In the genomic region with DNA sequence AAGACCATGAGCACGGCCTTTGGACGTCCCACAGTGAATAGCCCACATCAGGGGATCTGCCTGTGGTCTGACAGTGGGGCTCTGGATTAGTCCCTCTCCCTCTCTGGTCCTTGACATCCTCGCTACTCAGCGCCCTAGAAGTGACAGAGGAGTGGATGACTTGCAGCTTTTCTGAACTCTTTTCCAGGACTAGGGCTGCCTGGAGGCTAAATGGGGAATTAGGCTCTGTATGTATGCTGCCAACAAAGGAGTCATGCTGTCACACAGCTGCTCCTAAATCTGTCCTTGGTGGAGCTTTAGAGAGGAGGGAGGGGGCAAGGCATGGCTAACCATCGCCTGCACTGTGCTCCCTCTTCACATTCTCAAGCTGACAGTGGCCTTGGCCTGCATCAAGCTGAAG, we compare ENCODE assay signal across 8 mouse cellular contexts. TPM values are rescaled to one million over a fixed set of nuclear protein-coding genes. Genes with fewer than 3 reads are reported as not detected.
A peak's percentile ranks its signal among the peaks of the same experiment; 100 is the strongest.
DNase-seq lines count a peak whose midpoint lies in the region; ATAC-seq and TF ChIP-seq lines count a peak whose summit lies in the region.

No protein-coding gene starts in this region.

- no peaks in the 10 kb centered on the region for H3K36me3 ChIP-seq in forebrain, embryonic 15.5 days
- H3K36me3 ChIP-seq in hindbrain, embryonic 16.5 days (ENCODE audit: control insufficient read depth, insufficient read depth, low read length), result no peaks in the 10 kb centered on the region

- peak; percentile 19 for DNase-seq in gastrocnemius, adult 2 months
- no peak for DNase-seq in gastrocnemius, adult 8-10 months (ENCODE audit: low spot score in 2 of 2)
- peak; percentile 43 for DNase-seq in adrenal gland, postnatal 14 days
- no peak for DNase-seq in thymus, postnatal 36 days
- DNase-seq in kidney, adult 11 months, result no peak
- no peak for DNase-seq in kidney, adult 18-20 months

- WGBS in forebrain, embryonic 15.5 days, result 11% methylated on average over 5 of the region's 5 CpGs
- WGBS in hindbrain, embryonic 16.5 days, result 29% methylated on average over 5 of the region's 5 CpGs

- H3K9me3 ChIP-seq in forebrain, embryonic 15.5 days, result no peaks in the 10 kb centered on the region
- H3K9me3 ChIP-seq in hindbrain, embryonic 16.5 days (ENCODE audit: control insufficient read depth, low read length), result no peaks in the 10 kb centered on the region

- intact Hi-C loops in gastrocnemius, adult 2 months (cut with DNase I), result no loop called here

- ATAC-seq in forebrain, embryonic 15.5 days (replicated peaks), result 0 out of 2 replicates have a peak, but pooled peaks have one; percentile 35
- ATAC-seq in hindbrain, embryonic 16.5 days, result peak; percentile 69

- no peak overlapping the region for H3K9ac ChIP-seq in forebrain, embryonic 15.5 days (replicated peaks)
- no peak overlapping the region for H3K9ac ChIP-seq in hindbrain, embryonic 16.5 days (ENCODE audit: low read depth, low read length)

- no peak overlapping the region for H3K4me3 ChIP-seq in gastrocnemius, adult 2 months
- no peak overlapping the region for H3K4me3 ChIP-seq in forebrain, embryonic 15.5 days
- H3K4me3 ChIP-seq in hindbrain, embryonic 16.5 days (ENCODE audit: low read length), result no peak overlapping the region

- H3K4me2 ChIP-seq in forebrain, embryonic 15.5 days (replicated peaks), result no peak overlapping the region
- H3K4me2 ChIP-seq in hindbrain, embryonic 16.5 days (ENCODE audit: low read length), result no peak overlapping the region

- peak overlapping the region; percentile 24 for H3K27ac ChIP-seq in gastrocnemius, adult 2 months
- H3K27ac ChIP-seq in forebrain, embryonic 15.5 days (replicated peaks), result no peak overlapping the region
- H3K27ac ChIP-seq in hindbrain, embryonic 16.5 days (ENCODE audit: low read depth, low read length), result no peak overlapping the region

- no peak for TF ChIP-seq CTCF in gastrocnemius, adult 2 months (IDR thresholded peaks at IDR 0.05)

- no peaks in the 10 kb centered on the region for H3K27me3 ChIP-seq in forebrain, embryonic 15.5 days
- H3K27me3 ChIP-seq in hindbrain, embryonic 16.5 days (replicated peaks; ENCODE audit: control insufficient read depth, insufficient read depth, low read length), result no peaks in the 10 kb centered on the region

- no peaks in the 10 kb centered on the region for H3K4me1 ChIP-seq in forebrain, embryonic 15.5 days
- H3K4me1 ChIP-seq in hindbrain, embryonic 16.5 days (ENCODE audit: control insufficient read depth, insufficient read depth, low read depth, low read length), result no peaks in the 10 kb centered on the region

RNA-seq across cellular contexts. Expression of gene Trabd2b, which starts 53.1 kb away (rescaled TPM):
- 1 to 10 TPM in 1 of 2 experiments, under 1 TPM in 1; 0.71 to 1.3 TPM for total RNA-seq in gastrocnemius, adult 2 months (2021)
- 1 to 10 TPM in 3 of 4 experiments, under 1 TPM in 1; 0.99 to 1.9 (median 1.2) TPM for total RNA-seq in gastrocnemius, adult 8-10 months (2022)
- 0.90 and 1.0 TPM in 2 replicates for total RNA-seq in adrenal gland, postnatal 14 days (2021)
- polyA plus RNA-seq in forebrain, embryonic 15.5 days (2015; fragmentation: Nextera tagmentation; extraction: Ambion mirVana), result 0.32 and 0.37 TPM in 2 replicates
- 0.50 and 0.85 TPM in 2 replicates for polyA plus RNA-seq in hindbrain, embryonic 16.5 days (2015; fragmentation: Nextera tagmentation; extraction: Ambion mirVana)

Comparison
In these comparisons a context has a peak if more than half of its experiments do, and no peak if none do; other contexts are left out.
1. DNase-seq: peak in gastrocnemius, adult 2 months (single experiment) and adrenal gland, postnatal 14 days (single experiment); none in gastrocnemius, adult 8-10 months (0 of 2), thymus, postnatal 36 days (0 of 2), kidney, adult 11 months (single experiment) and kidney, adult 18-20 months (single experiment).